Mouse (Mus musculus) forebrain, postnatal 0 days (tissue): ENCODE data around the gene Snta1. TPM values are rescaled to one million over a fixed set of nuclear protein-coding genes. Genes with fewer than 3 reads are reported as not detected.

ENCODE experiments used
- ATAC-seq: fragments of 200-750 bp; cut with Nextera tagmentation; 2 replicates; pipeline ENCODE4 v1.8.0; 2017; ENCODE audit warnings: mild to moderate bottlenecking, moderate library complexity
- DNase-seq: peaks from one replicate; pipeline ENCODE4 v3.0.0-alpha.2; 2015
- H3K27ac ChIP-seq: fragments of 300-500 bp; sonication (generic); 2 replicates; pipeline ENCODE4 v1.5.1; 2014; ENCODE audit warnings: low read depth, mild to moderate bottlenecking, antibody characterized with exemption, low read length, moderate library complexity, mixed read lengths
- H3K27me3 ChIP-seq: fragments of 300-500 bp; sonication (generic); 2 replicates; pipeline ENCODE4 v1.6.1; 2014; ENCODE audit warnings: mild to moderate bottlenecking, low read length, mixed read lengths; ENCODE audit not compliant: insufficient read depth
- H3K36me3 ChIP-seq: fragments of 300-500 bp; sonication (generic); 2 replicates; pipeline ENCODE4 v1.6.1; 2014; ENCODE audit warnings: mild to moderate bottlenecking, moderate library complexity; ENCODE audit not compliant: insufficient read depth
- H3K4me1 ChIP-seq: fragments of 300-500 bp; sonication (generic); 2 replicates; pipeline ENCODE4 v1.6.1; 2014; ENCODE audit warnings: antibody characterized with exemption; ENCODE audit not compliant: insufficient read depth
- H3K4me2 ChIP-seq: fragments of 300-500 bp; sonication (generic); 2 replicates; pipeline ENCODE4 v1.6.1; 2014; ENCODE audit warnings: low read depth, mild to moderate bottlenecking, moderate library complexity
- H3K4me3 ChIP-seq: fragments of 300-500 bp; sonication (generic); 2 replicates; pipeline ENCODE4 v1.5.1; 2014; ENCODE audit warnings: low read depth, low read length, mixed read lengths
- H3K9ac ChIP-seq: fragments of 300-500 bp; sonication (generic); 2 replicates; pipeline ENCODE4 v1.6.1; 2014; ENCODE audit warnings: mild to moderate bottlenecking
- H3K9me3 ChIP-seq: fragments of 300-500 bp; sonication (generic); 2 replicates; pipeline ENCODE4 v1.6.1; 2016; ENCODE audit warnings: low read length
- CTCF ChIP-seq: sonication (generic); IDR thresholded peaks from 2 replicates; pipeline ENCODE4 v1.5.1; 2016; ENCODE audit warnings: antibody characterized with exemption, control low read depth, low read depth
- WGBS: fragments of 180-500 bp; shearing (Covaris S2); extraction: QIAGEN DNeasy Blood & Tissue Kit; methylation state at CpG from one replicate; pipeline ENCODE4 v1.1.7; 2014; 5-methylcytosine and 5-hydroxymethylcytosine counted together
- polyA plus RNA-seq: library from polyadenylated mRNA; unstranded; fragments of >200 nt; fragmentation: Nextera tagmentation; extraction: Ambion mirVana; gene quantifications from 2 replicates; pipeline ENCODE4 v1.2.1, GENCODE M21; 2015
- total RNA-seq: library from RNA; depleted of rRNA; stranded (reverse); fragments of >200 nt; gene quantifications from 2 replicates; pipeline ENCODE4 v1.2.3, GENCODE M21; 2014; rRNA removed

Gene Snta1
- total RNA-seq (23.0 and 25.3 TPM in 2 replicates), polyA plus RNA-seq (14.8 and 15.8 TPM in 2 replicates)

DNA sequence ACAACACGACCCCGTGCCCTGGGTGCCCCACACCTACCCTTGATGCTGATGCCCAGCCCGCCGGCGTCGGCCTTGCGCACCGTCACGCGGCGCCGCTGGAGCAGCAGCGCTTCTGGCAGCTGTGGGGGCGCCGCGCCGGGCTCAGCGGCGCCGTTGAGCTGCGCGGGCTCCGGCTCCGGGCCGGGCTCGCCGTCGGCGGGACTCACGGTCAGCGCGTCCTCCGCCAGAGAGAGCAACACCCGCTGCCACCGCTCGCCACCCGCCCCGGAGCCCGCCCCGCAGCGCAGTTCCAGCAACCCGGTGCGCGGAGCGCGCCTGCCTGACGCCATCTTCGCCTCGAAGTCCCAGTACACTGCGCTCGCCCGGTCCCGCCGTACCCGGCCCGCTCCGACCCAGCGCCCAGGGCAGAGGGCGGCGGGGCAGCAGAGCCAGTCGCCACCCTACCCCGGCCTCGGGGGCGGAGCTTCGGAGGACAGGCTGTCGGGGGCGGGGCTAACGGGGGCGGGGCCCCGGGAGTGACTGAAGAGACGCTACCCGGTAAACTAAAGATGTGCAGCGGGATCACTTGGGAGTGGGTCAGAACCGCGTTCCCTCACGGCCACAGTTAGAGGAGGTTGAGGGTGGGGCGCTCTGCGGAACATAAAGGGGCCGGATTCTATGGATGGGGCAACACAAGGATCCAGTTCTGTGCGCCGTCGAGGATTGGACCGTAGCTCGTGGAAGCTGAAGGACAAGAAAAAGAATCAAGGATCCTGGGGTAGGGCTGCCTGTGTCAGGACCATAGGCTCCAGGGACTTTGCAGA, at the start of gene Snta1:
Snta1 (minus strand) TSS at position 457 of the 803 bp plus-strand sequence.
- Histone ChIP-seq H3K4me3 (peak within 1 kb of the TSS; percentile 82), H3K4me1 (peaks cover 14% of the 10 kb centered on the region), H3K36me3 (no peaks in the 10 kb centered on the region), H3K9ac (peak within 1 kb of the TSS; percentile 80), H3K9me3 (no peaks in the 10 kb centered on the region), H3K27ac (peak within 1 kb of the TSS; percentile 59; the same call in 1 of the 2 replicates), H3K27me3 (no peaks in the 10 kb centered on the region), H3K4me2 (peak within 1 kb of the TSS; percentile 72)
- TF ChIP-seq CTCF = peak; percentile 1; the same call in 1 of the 2 replicates
- ATAC-seq (peak; percentile 85), DNase-seq (peak; percentile 73)
- WGBS = 4% methylated on average over 71 of the region's 84 CpGs

DNA sequence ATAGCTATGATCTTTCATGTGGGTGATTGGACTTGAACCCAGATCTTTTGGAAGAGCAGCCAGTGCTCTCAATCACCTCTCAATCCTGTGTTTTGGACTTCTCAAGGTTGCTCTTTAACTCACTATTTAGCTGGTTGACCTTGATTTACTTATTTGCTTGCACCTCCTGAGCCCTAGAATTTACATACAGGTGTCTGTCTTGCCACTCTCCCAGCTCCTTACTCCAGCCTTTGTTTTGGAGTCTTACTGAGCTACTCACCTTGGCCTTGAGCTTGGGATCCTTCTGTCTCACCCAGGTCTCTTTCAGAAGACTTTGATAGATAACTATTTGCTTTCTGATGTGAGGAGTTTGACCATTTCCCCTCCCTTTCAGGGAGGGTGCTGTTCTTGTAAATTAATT, 48.7 kb upstream of the Snta1 start:
- Histone ChIP-seq H3K9me3 (no peaks in the 10 kb centered on the region), H3K27me3 (no peaks in the 10 kb centered on the region), H3K9ac (no peak overlapping the region), H3K27ac (no peak overlapping the region), H3K4me2 (no peak overlapping the region), H3K4me1 (peaks cover 9% of the 10 kb centered on the region; the same call in 1 of the 2 replicates), H3K4me3 (no peak overlapping the region), H3K36me3 (no peaks in the 10 kb centered on the region)
- ATAC-seq = no peak
- TF ChIP-seq CTCF = no peak
- DNase-seq = no peak

DNA sequence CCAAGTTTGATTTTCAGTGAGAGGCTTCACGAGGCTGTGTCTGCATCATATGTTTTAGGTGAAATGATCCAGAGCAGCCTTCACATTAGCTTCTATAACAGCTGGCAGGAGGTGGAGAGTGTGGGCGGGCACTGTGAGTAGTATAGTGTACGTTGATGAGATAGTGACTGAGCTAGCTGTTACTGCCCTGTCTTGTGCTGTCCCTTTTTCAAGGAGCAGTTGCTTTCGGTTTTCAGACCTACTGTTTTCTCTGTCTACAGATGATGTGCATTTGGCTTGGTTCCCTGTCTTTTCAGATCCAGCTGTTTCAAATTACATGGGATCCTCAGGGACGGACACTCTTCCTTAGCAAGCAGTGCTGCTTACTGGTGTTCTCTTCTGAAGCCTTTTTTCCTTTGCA, 47.9 kb upstream of the Snta1 start:
- no peak for TF ChIP-seq CTCF
- no peak for DNase-seq
- no peak overlapping the region for H3K4me2 ChIP-seq
- peak overlapping the region; percentile 54; the same call in 1 of the 2 replicates for H3K27ac ChIP-seq
- no peaks in the 10 kb centered on the region for H3K9me3 ChIP-seq
- WGBS = 45% methylated on average over 5 of the region's 5 CpGs
- no peaks in the 10 kb centered on the region for H3K27me3 ChIP-seq
- no peaks in the 10 kb centered on the region for H3K36me3 ChIP-seq
- H3K9ac ChIP-seq = no peak overlapping the region
- H3K4me1 ChIP-seq = peaks cover 9% of the 10 kb centered on the region; the same call in 1 of the 2 replicates
- no peak overlapping the region for H3K4me3 ChIP-seq
- no peak for ATAC-seq

DNA sequence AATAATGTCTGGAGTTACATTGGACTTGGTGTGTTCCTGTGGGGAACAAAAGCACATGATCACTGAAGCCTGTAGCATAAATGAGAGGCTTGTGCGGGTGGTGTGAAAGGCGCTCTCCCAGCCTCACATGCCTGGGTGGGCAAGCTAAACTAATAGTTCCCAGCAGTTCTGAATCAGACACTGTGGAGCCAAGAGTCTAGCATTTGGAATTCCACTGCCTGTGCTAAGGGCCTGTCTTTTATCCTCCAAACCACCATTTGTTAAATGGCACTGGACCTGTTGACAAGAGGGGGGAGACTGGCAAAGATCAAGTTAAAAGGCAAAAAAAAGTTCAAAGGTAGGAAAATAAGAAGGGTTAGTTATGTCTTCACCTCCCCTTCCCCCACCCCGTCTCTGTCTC, 46.7 kb upstream of the Snta1 start:
- no peaks in the 10 kb centered on the region for H3K27me3 ChIP-seq
- 44% methylated on average over 3 of the region's 3 CpGs for WGBS
- H3K36me3 ChIP-seq = no peaks in the 10 kb centered on the region

DNA sequence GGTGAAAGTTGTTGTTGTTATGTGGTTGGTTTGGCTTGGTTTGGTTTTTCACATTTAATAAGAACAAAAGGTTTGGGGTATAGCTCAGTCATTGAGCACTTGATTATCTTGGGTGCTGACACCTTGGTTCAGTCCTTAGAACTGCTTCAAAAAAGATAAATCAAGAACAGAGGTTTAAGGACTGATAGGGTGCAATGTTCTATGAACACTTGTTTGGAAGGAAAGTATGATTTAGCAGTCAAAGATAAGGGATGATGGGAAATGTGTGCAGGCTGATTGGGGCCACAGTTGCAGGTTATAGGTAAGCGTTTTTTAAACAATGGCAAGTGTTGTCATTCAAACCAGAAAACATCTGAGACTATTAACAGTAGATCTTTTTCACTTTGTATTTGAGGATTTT, 46.2 kb upstream of the Snta1 start:
- Histone ChIP-seq H3K4me1 (no peaks in the 10 kb centered on the region), H3K9ac (no peak overlapping the region), H3K4me3 (no peak overlapping the region), H3K4me2 (no peak overlapping the region), H3K36me3 (no peaks in the 10 kb centered on the region), H3K27me3 (no peaks in the 10 kb centered on the region), H3K27ac (no peak overlapping the region), H3K9me3 (no peaks in the 10 kb centered on the region)
- no peak for DNase-seq
- 40% methylated on average over 1 of the region's 1 CpGs for WGBS
- no peak for ATAC-seq
- TF ChIP-seq CTCF = no peak

More for the DNA sequence above, 46.7 kb upstream of the Snta1 start:
- Histone ChIP-seq H3K9me3 (no peaks in the 10 kb centered on the region), H3K9ac (no peak overlapping the region), H3K4me2 (no peak overlapping the region), H3K4me1 (0 out of 2 replicates have a peak, but pooled peaks cover 4% of the 10 kb centered on the region), H3K4me3 (no peak overlapping the region), H3K27ac (no peak overlapping the region)
- ATAC-seq (no peak), DNase-seq (no peak)
- no peak for TF ChIP-seq CTCF

DNA sequence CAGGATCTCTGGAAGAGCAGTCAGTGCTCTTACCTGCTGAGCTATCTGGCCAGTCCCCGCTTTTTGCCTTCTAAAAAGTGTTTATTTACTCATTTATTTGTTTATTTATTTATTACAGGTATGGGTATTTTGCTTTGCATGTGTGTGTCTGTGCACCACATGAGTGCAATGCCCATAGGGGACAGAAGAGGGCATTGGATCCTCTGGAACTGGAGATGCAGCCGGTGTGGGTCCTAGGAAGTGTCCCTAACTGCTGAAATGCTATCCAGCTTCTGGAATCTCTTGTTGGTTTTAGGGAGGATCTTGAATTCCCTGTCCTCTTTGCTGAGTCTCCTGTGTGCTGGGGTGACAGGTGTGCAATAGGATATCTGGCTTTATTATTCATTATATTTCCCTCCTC, 45.1 kb upstream of the Snta1 start:
- no peak overlapping the region for H3K4me3 ChIP-seq
- 86% methylated on average over 2 of the region's 2 CpGs for whole genome bisulfite sequencing
- H3K27me3 ChIP-seq = no peaks in the 10 kb centered on the region
- no peak overlapping the region for H3K4me2 ChIP-seq
- H3K9me3 ChIP-seq = no peaks in the 10 kb centered on the region
- H3K36me3 ChIP-seq = no peaks in the 10 kb centered on the region; the same call in 1 of the 2 replicates
- no peaks in the 10 kb centered on the region for H3K4me1 ChIP-seq
- no peak overlapping the region for H3K27ac ChIP-seq
- TF ChIP-seq CTCF = peak; percentile 33; the same call in 1 of the 2 replicates
- ATAC-seq (no peak), DNase-seq (no peak)
- H3K9ac ChIP-seq = no peak overlapping the region

DNA sequence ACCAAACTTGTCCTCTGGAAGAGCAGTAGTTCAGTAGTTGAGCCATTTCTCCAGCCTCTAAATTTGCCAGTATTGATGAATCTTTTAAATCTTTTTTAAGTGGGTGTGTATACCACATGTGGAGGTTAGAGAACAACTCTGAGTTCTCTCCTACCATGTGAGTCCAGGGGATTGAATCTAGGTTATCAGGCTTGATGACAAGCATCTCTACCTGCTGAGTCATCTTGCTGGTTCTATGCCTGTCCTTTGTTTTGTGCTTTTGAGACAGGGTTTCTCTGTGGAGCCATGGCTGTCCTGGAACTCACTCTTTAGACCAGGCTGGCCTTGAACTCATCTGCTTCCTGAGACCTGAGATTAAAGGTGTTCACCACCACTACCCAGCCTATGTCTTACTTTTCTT, 40.7 kb upstream of the Snta1 start:
- DNase-seq = no peak
- no peaks in the 10 kb centered on the region for H3K9me3 ChIP-seq

More for the DNA sequence above, 40.7 kb upstream of the Snta1 start:
- Histone ChIP-seq H3K27ac (no peak overlapping the region), H3K36me3 (no peaks in the 10 kb centered on the region; the same call in 1 of the 2 replicates), H3K4me1 (no peaks in the 10 kb centered on the region), H3K4me3 (no peak overlapping the region), H3K4me2 (no peak overlapping the region), H3K27me3 (no peaks in the 10 kb centered on the region), H3K9ac (no peak overlapping the region)
- no peak for TF ChIP-seq CTCF
- ATAC-seq = no peak
